Mouse (Mus musculus) midbrain, embryonic 10.5 days (tissue): ENCODE measurements around the gene Nid2. TPM values are rescaled to one million over a fixed set of nuclear protein-coding genes. Genes with fewer than 3 reads are reported as not detected.

ENCODE experiments used
- DNase-seq: peaks from one replicate; pipeline ENCODE4 v3.0.0-alpha.2; 2017; ENCODE audit warnings: low spot score
- H3K27ac ChIP-seq: fragments of 300-500 bp; sonication (generic); replicated peaks from 2 replicates; pipeline ENCODE4 v1.5.1; 2016; ENCODE audit warnings: mild to moderate bottlenecking
- H3K27me3 ChIP-seq: fragments of 300-500 bp; sonication (generic); 2 replicates; pipeline ENCODE4 v1.6.1; 2016; ENCODE audit warnings: low read depth, mild to moderate bottlenecking; ENCODE audit not compliant: poor library complexity, severe bottlenecking
- H3K36me3 ChIP-seq: fragments of 300-500 bp; sonication (generic); 2 replicates; pipeline ENCODE4 v1.6.1; 2016; ENCODE audit warnings: mild to moderate bottlenecking, moderate library complexity
- H3K4me1 ChIP-seq: fragments of 300-500 bp; sonication (generic); 2 replicates; pipeline ENCODE4 v1.6.1; 2016
- H3K4me3 ChIP-seq: fragments of 300-500 bp; sonication (generic); 2 replicates; pipeline ENCODE4 v1.5.1; 2016; ENCODE audit warnings: mild to moderate bottlenecking, moderate library complexity
- H3K9me3 ChIP-seq: fragments of 300-500 bp; sonication (generic); replicated peaks from 2 replicates; pipeline ENCODE4 v1.6.1; 2016; ENCODE audit warnings: mild to moderate bottlenecking
- whole genome bisulfite sequencing: fragments of 180-500 bp; shearing (Covaris S2); methylation state at CpG from one replicate; pipeline ENCODE4 v1.1.7; 2016; 5-methylcytosine and 5-hydroxymethylcytosine counted together
- polyA plus RNA-seq: library from polyadenylated mRNA; unstranded; fragments of >200 nt; fragmentation: Nextera tagmentation; extraction: Ambion mirVana; gene quantifications from 2 replicates; pipeline ENCODE4 v1.2.1, GENCODE M21; 2016

The Nid2 gene
- polyA plus RNA-seq, 1 experiment from 2014 or later: 41.0 TPM

- no peak for DNase-seq
- Histone ChIP-seq H3K4me1 (peaks cover 21% of the 10 kb centered on the region), H3K9me3 (no peaks in the 10 kb centered on the region), H3K27me3 (no peaks in the 10 kb centered on the region), H3K4me3 (no peak overlapping the region), H3K36me3 (0 out of 2 replicates have a peak, but pooled peaks cover 3% of the 10 kb centered on the region), H3K27ac (no peak overlapping the region)
- 79% methylated on average over 13 of the region's 13 CpGs for WGBS
Measured at GRCm38 (mm10) chr14:19774036-19774628, 23.1 kb downstream of the Nid2 start.

DNA sequence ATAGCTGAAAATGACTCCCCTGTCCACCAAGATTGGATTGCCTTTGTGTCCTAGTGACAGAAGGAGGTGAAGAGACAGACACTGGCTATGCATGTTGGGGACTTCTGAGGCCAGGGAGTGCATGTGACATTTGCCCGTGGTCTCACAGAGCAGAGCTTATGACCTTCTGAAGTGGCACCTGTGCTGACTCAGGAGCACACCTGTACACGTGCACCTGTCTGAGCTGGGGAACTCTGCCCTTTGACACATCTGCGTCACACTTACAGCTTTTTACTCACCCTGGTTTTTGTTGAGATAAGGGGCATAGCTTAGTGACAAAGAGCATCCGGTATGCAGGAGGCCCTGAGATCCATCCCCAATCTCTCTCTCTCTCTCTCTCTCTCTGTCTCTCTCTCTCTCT is 24.4 kb downstream of the Nid2 start:
- Histone ChIP-seq H3K9me3 (no peaks in the 10 kb centered on the region), H3K36me3 (0 out of 2 replicates have a peak, but pooled peaks cover 3% of the 10 kb centered on the region), H3K4me1 (peaks cover 8% of the 10 kb centered on the region), H3K27me3 (no peaks in the 10 kb centered on the region), H3K4me3 (no peak overlapping the region), H3K27ac (no peak overlapping the region)
- 93% methylated on average over 4 of the region's 4 CpGs for WGBS
- no peak for DNase-seq

DNA sequence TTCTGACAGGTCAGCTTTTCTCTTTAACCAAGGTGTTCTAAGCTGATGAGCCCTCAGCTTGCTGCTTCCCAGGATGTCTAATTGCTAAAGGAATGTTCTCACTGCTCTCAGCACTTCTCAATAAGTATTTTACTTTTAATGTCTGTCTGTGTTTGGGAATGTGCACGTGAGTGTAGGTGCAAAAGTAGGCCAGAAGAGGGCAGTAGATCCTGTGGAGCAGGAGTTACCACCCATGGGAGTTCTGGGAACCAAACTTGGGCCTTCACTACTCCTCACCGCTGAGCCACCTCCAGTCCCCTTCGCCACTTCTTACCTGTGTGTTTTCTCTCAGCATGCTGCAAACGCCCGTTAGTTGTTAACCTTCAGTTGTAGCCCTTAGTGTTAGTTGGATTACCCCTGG is 25.1 kb downstream of the Nid2 start:
- no peaks in the 10 kb centered on the region for H3K9me3 ChIP-seq
- WGBS: 95% methylated on average over 5 of the region's 5 CpGs
- no peak for DNase-seq
- no peak overlapping the region for H3K4me3 ChIP-seq
- H3K4me1 ChIP-seq: peaks cover under 1% of the 10 kb centered on the region; the same call in 1 of the 2 replicates
- H3K27ac ChIP-seq: no peak overlapping the region
- H3K36me3 ChIP-seq: 0 out of 2 replicates have a peak, but pooled peaks cover 3% of the 10 kb centered on the region
- no peaks in the 10 kb centered on the region for H3K27me3 ChIP-seq

DNA sequence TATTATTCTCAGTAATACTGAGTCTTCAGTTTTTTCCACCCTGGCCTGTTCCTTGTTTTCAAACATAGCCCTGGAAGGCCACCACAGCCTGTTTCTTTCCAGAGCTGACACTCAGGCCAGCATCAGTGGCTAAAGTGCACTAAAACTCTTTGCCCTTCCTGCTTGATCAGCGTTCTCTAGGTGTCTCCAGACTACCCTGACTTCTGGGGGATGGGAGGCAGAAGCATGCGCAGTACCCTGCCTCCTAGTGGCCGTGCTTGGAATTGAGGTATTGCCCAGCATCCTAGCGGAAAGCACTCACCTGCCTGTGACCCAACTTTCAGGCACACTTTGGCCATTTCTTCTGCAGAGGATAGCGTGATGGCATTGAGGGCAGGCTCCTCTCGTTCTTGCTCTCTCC is 25.8 kb downstream of the Nid2 start:
- Histone ChIP-seq H3K36me3 (0 out of 2 replicates have a peak, but pooled peaks cover 3% of the 10 kb centered on the region), H3K27me3 (no peaks in the 10 kb centered on the region), H3K27ac (no peak overlapping the region), H3K4me3 (no peak overlapping the region), H3K4me1 (no peaks in the 10 kb centered on the region), H3K9me3 (no peaks in the 10 kb centered on the region)
- 40% methylated on average over 6 of the region's 6 CpGs for WGBS
- peak; percentile 43 for DNase-seq

DNA sequence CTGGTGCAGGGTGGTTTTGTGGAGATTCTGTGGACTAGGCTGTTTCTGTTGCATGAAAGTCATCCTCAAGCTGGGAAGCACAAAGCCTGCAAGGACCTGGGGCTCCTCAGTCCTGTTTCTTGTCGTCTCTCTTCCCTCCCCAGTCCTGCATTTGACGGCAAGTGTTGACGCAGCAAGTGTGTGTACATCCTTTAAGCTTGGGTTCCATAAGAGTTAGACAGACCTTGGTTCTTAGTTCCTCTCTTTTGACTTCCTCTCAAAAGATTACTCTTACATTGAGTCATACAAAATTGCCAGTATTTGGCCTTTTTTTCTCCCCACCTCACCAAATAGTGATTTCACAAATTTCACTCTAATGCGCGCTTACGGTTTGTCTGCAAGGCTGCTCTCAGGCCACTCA is 26.3 kb downstream of the Nid2 start:
- Histone ChIP-seq H3K27ac (no peak overlapping the region), H3K27me3 (no peaks in the 10 kb centered on the region), H3K4me1 (no peaks in the 10 kb centered on the region), H3K4me3 (no peak overlapping the region), H3K36me3 (0 out of 2 replicates have a peak, but pooled peaks cover 3% of the 10 kb centered on the region), H3K9me3 (no peaks in the 10 kb centered on the region)
- no peak for DNase-seq
- WGBS: 90% methylated on average over 6 of the region's 6 CpGs

- Histone ChIP-seq H3K4me3 (no peak overlapping the region), H3K9me3 (no peaks in the 10 kb centered on the region), H3K27me3 (no peaks in the 10 kb centered on the region), H3K27ac (no peak overlapping the region), H3K4me1 (no peaks in the 10 kb centered on the region), H3K36me3 (0 out of 2 replicates have a peak, but pooled peaks cover 3% of the 10 kb centered on the region)
- WGBS: 91% methylated on average over 13 of the region's 13 CpGs
- no peak for DNase-seq
Measured at GRCm38 (mm10) chr14:19777945-19778344, 26.9 kb downstream of the Nid2 start.

DNA sequence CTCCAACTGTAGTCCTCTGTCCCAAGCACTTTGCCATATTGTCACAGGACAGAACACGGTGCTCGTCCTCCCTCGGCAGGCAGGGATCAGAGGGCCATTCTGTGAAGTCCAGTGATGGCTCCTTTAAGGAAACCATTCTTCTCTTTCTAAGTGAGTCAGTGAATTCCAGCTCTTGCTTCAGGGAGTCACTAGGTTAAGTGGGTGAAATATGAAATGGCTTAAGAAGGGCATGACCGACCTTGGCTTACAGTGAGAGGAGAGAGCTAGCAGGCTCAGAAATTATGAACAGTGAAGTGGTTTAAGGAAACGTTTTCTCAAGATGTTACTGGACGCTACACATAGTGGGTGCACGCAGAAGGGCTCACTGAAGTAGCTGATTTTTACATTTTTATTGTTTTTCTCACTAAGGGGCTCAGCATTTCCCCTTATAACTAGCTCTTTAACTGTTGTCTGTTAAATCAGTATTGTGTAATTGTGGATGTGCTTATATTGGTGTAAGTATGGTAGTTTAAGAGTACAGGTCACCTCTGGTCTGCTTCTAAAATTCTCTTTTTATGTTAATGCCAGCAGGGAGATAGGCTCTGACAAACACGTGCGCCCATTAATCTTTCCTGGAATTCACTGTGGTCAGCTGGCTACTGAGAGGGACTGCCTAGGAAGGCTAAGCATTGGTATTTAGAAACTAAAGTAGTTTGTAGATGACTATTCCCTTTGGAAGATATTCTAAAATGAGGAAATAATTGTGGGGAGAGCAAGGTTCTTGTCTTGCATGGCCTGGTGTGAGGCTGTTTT is 34.9 kb downstream of the Nid2 start:
- no peak overlapping the region for H3K4me3 ChIP-seq
- H3K27me3 ChIP-seq: no peaks in the 10 kb centered on the region
- no peaks in the 10 kb centered on the region for H3K4me1 ChIP-seq
- no peak overlapping the region for H3K27ac ChIP-seq
- H3K36me3 ChIP-seq: no peaks in the 10 kb centered on the region
- no peak for DNase-seq
- no peaks in the 10 kb centered on the region for H3K9me3 ChIP-seq
- 87% methylated on average over 9 of the region's 9 CpGs for WGBS

- no peak overlapping the region for H3K27ac ChIP-seq
- no peak for DNase-seq
- 86% methylated on average over 1 of the region's 1 CpGs for WGBS
- H3K4me1 ChIP-seq: no peaks in the 10 kb centered on the region
- no peak overlapping the region for H3K4me3 ChIP-seq
- no peaks in the 10 kb centered on the region for H3K9me3 ChIP-seq
- no peaks in the 10 kb centered on the region for H3K27me3 ChIP-seq
- H3K36me3 ChIP-seq: 0 out of 2 replicates have a peak, but pooled peaks cover 4% of the 10 kb centered on the region
Measured at GRCm38 (mm10) chr14:19788443-19788842, 37.4 kb downstream of the Nid2 start.

DNA sequence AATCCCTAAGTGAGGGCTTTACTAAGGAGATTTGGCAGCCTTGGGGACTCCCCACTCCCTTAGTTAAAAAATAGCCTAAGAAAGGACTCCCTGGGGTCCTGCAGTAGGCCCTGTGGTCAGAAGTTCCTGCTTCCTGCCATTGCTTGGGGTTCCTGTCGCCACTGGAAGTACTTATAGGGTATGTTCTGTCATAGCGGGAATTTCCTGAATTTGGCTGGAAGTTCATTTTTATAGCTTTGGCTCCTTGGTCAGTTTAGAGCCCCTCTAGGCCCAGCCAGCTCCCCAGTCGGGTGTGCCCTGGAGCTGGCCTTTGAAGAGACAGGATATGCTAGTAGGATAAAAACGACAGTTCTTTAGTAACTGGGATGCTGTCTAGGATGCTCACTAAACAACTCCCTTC is 43.8 kb downstream of the Nid2 start:
- DNase-seq: no peak
- H3K9me3 ChIP-seq: no peaks in the 10 kb centered on the region
- H3K36me3 ChIP-seq: peaks cover 10% of the 10 kb centered on the region; the same call in 1 of the 2 replicates
- no peak overlapping the region for H3K4me3 ChIP-seq
- no peaks in the 10 kb centered on the region for H3K27me3 ChIP-seq
- 0 out of 2 replicates have a peak, but pooled peaks cover under 1% of the 10 kb centered on the region for H3K4me1 ChIP-seq
- H3K27ac ChIP-seq: no peak overlapping the region
- 73% methylated on average over 4 of the region's 4 CpGs for WGBS

GRCm38 (mm10) chr14:19796541-19797304 is 45.7 kb downstream of the Nid2 start:
- DNase-seq: no peak
- WGBS: 88% methylated on average over 18 of the region's 18 CpGs
- Histone ChIP-seq H3K27me3 (no peaks in the 10 kb centered on the region), H3K4me1 (0 out of 2 replicates have a peak, but pooled peaks cover 3% of the 10 kb centered on the region), H3K9me3 (no peaks in the 10 kb centered on the region), H3K27ac (no peak overlapping the region), H3K4me3 (no peak overlapping the region), H3K36me3 (peaks cover 6% of the 10 kb centered on the region; the same call in 1 of the 2 replicates)

- Histone ChIP-seq H3K9me3 (no peaks in the 10 kb centered on the region), H3K4me1 (peaks cover 7% of the 10 kb centered on the region; the same call in 1 of the 2 replicates), H3K4me3 (no peak overlapping the region), H3K27me3 (no peaks in the 10 kb centered on the region), H3K36me3 (peaks cover 6% of the 10 kb centered on the region; the same call in 1 of the 2 replicates), H3K27ac (no peak overlapping the region)
- DNase-seq: no peak
- WGBS: 58% methylated on average over 2 of the region's 2 CpGs
Measured at GRCm38 (mm10) chr14:19800485-19800884, 49.4 kb downstream of the Nid2 start.

- H3K27ac ChIP-seq: no peak overlapping the region
- H3K36me3 ChIP-seq: peaks cover 6% of the 10 kb centered on the region; the same call in 1 of the 2 replicates
- DNase-seq: no peak
- 86% methylated on average over 8 of the region's 8 CpGs for WGBS
- no peak overlapping the region for H3K4me3 ChIP-seq
- no peaks in the 10 kb centered on the region for H3K27me3 ChIP-seq
- no peaks in the 10 kb centered on the region for H3K9me3 ChIP-seq
- peaks cover 7% of the 10 kb centered on the region; the same call in 1 of the 2 replicates for H3K4me1 ChIP-seq
Measured at GRCm38 (mm10) chr14:19801474-19802215, 50.6 kb downstream of the Nid2 start.
